Mouse (Mus musculus): ENCODE results near the gene Anapc11.
A peak's percentile ranks its signal among the peaks of the same experiment; 100 is the strongest.

Gene Anapc11

GRCm38 (mm10) chr11:120628601-120629340, 30.6 kb downstream of the Anapc11 start:
- no peak for DNase-seq

GRCm38 (mm10) chr11:120629341-120629730, 31.1 kb downstream of the Anapc11 start:
- DNase-seq = no peak

DNA sequence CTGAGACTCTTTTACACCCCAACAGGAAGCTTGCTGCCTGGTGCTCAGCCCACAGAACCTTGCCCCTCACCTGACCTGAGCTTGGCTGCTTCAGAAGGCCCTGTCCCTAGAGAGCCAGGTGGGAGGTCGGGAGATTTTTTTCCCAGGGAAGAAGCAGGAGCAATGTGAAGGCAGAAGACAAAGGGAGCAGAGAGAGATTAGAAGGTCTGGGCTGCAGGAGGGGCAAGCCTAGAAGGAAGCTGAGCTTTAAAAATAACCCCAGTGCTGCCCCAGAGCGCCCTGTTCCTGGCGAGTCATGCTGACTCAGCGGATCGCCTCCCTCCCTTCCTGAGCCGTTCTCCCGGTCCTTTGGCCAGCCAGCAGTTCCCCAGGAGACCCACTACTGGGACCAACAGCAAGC, 31.7 kb downstream of the Anapc11 start:
- no peak for DNase-seq

DNA sequence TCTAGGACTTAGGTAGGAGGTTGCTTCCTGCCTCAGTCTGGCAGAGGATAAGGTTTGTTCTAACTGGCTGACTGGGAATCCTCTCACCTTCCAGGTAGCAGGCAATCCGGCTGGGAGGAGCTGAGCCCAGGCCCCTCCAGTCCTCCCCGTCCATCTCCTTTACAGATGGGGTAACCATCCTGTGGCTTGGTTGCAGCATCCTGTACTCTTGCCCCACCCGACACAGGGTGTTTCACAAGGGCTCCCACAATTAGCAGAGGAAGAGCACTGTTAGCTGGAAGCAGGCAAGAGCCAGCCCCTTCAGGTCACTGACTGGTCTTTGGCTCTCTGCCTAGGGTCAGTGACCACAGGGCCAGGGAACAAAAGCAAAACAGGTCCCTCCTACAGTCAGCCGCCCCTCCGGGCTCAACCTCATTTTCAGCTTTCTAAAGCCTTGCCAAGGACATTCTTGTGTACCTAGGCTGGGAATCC, 32.2 kb downstream of the Anapc11 start:
- no peak for DNase-seq

- no peak for DNase-seq
These were observed 32.9 kb downstream of the Anapc11 start for GRCm38 (mm10) chr11:120630881-120631725.

DNA sequence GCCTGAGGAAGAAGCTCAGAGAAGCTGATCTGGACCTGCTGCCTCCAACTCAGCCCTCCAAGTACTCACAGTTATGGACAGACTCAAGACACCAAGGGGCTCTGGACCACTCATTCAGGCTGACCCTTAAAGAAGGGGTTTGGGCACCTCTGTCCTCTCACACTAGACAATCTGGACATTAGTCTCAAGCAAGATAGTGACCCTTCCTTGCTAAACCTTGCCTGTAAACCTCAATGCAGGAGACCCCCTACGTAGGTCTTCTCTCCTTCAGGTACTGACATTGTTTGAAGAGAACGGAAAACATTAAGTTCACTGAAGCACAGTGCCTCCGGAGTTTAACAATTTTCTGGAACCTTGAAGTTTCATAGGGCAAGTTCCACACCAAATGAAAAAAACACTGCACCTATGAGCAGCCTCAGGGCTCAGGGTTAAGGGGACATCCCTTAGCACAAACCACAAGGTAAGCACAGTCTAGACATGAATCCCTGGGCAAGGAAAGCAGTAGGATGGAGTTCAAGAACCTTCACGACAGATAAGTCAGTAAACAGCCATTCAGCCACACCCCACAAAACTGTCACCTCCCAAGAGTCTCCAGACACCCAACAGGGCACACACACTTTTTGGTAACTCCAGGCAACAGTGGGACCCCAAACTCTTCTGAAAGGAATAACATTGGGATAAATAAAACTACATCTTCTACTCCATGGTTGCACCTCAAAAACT, 33.7 kb downstream of the Anapc11 start:
- no peak for DNase-seq

DNA sequence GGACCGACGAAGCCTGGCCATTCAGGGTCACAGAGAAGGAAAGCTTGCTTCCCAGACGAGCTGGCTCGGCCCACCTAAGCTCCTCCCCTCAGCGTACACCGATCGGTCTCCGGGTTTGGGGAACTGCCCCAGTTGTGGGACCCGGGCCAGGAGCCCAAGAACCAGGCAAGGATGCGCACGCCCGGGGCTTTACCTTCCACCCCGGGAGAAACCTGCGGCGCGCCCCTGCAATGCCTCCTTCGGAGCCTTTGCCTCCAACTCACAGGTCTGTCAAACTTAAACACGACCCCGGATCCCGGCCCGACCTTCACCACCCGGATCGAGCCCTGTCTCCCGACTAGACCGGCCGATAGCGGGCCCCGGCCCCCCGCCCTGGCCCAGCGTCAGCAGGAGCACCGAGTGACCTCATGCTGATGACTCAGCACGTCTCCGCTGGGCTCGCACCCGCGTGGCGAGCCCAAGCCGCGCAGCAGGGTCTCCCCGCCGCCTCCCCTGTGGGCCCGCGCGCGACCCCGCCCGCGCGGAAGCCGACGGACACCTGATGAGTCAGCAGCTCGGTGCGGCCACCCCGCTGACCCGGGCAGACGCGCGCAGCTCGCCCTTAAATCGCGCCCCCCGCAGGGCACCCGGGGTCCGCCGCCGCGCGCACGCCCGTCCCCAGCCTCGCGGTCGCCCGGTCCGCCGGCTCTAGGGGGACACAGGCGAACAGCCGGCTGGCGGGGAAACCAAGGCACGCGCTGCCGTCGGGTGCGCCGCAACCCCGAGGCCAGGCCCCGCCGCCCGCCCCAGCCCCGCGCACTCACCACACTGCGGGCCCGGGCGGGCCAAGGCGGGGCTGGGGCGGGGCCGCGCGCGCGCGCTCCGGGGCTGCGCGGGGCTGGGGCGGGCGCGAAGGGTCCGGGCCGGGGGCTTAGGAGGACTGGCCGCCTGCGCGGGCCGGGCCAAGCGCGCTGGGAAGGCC, 34.6 kb downstream of the Anapc11 start:
- peak; percentile 61 for DNase-seq

DNA sequence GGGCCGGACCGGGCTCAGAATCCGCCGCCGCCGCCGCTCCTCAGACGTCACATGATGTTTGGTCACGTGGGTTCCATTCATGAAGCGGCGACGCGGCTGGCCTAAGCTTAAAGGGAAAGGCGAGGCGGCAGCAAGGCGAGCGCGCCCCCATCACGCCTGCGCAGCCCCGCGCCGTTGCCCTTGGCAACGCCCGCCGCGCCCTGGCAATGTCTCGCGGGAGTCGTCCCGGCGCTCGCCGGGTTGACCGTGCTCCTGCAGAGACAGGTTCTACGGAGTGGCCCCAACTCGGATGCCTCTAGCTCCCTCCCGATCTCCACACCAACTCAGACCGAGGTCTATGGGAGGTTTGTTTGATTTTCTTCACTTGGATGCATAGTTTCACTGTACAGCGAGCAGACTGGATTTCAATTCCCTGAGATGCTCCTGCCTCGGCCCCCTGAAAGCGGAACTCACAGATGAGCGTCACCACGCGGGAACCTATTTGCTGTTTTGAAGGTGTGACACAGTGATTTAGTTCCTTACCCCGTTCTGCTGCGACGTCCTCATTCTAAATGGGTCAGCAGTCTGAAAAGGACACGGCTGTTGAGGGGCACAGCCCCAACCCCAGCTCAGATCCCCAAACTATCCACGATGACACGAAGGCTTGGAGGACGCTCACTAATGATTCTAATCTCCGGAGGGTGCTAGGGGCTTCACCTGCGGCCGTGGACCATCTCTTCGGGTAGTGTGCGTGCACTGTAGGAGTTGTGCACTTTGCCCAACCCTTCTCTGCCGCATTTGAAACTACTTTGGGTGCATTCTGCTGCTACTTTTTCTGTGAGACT, 35.5 kb downstream of the Anapc11 start, which contains the start of gene Mafg:
Gene Mafg (minus strand): TSS at position 81 of the 824 bp plus-strand sequence.
- DNase-seq = peak; percentile 93

GRCm38 (mm10) chr11:120634810-120635209, 36.6 kb downstream of the Anapc11 start:
- no peak for DNase-seq

DNA sequence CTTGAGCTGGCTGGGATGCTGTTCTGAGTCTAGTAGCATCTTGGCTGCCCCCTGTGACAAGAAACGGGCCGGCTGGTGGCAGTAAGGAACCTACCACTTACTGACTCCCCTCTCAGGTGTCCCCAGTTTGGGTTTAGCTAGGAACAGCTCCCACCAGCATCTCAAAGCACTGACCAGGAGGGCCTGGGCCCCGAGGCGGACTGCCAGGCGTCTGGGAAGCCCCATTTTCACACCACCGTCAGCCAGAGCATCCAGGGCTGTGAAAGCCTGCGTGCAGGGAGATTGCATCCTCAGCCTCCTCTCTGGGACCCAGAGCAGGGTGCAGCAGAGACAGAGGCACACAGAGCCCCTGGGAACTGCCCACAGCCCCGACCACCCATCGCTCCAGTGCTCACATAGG, 43.0 kb downstream of the Anapc11 start:
- no peak for DNase-seq

- no peak for DNase-seq
These were observed 43.6 kb downstream of the Anapc11 start for GRCm38 (mm10) chr11:120641869-120642268.

- DNase-seq = no peak
These were observed 44.8 kb downstream of the Anapc11 start for GRCm38 (mm10) chr11:120642939-120643600.

DNA sequence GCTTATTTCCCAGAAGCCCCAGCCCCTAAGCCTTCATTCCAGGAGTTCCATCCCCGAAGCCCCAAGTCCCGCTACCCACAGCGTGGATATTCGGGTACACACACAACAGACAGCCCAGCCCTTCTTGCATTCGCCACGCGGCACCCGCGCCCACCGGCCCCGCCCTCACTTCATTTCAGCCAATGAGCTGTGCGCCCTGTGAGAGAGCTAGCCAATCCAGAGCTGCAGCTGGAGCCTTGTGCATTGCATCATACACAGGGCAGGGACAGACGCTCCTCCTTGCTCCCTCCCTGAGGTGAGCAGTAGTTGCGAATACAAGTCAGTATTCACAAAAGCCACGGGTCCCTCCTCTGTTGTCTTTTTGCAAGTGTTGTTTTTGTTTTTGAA, 45.4 kb downstream of the Anapc11 start, which contains the start of gene Pycr1:
Gene Pycr1 (minus strand): TSS at position 169 of the 387 bp plus-strand sequence.
- peak; percentile 93 for DNase-seq

- no peak for DNase-seq
These were observed 49.0 kb downstream of the Anapc11 start for GRCm38 (mm10) chr11:120647047-120647830.

- no peak for DNase-seq
These were observed 49.8 kb downstream of the Anapc11 start, which contains the start of gene Myadml2 for GRCm38 (mm10) chr11:120648001-120648476. TSS of gene Myadml2 (minus strand) at chr11:120648158.

DNA sequence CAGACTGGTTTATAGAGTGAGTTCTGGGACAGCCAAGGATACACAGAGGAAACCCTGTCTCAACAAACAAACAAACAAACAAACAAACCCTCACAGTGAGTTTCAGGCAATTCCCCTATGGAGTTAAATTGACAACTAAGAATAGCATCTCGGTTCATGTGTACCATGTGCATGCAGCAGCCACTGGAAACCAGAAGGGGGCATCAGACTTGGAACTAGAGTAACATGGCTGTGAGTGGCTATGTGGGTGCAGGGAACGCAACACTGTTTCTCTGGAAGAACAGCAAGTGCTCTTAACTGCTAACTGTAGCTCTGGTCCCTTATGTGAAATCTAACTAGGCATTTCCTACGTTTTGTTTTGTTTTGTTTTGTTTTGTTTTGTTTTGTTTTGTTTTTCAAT, 53.7 kb downstream of the Anapc11 start:
- no peak for DNase-seq

- no peak for DNase-seq
These were observed 56.5 kb downstream of the Anapc11 start for GRCm38 (mm10) chr11:120654741-120655140.

GRCm38 (mm10) chr11:120657301-120657700, 59.1 kb downstream of the Anapc11 start:
- no peak for DNase-seq
